Mouse (Mus musculus) heart, embryonic 15.5 days (tissue): ENCODE measurements around the gene Gm10192. TPM values are rescaled to one million over a fixed set of nuclear protein-coding genes. Genes with fewer than 3 reads are reported as not detected.

Experiments
- ATAC-seq: fragments of 200-750 bp; cut with Nextera tagmentation; replicated peaks from 2 replicates; pipeline ENCODE4 v1.8.0; 2017; ENCODE audit warnings: low read depth, moderate TSS enrichment; ENCODE audit not compliant: insufficient number of reproducible peaks, insufficient read depth, low FRiP score
- H3K27ac ChIP-seq: fragments of 300-500 bp; sonication (generic); 2 replicates; pipeline ENCODE4 v1.5.1; 2015; ENCODE audit warnings: mild to moderate bottlenecking, inconsistent platforms
- H3K27me3 ChIP-seq: fragments of 300-500 bp; sonication (generic); 2 replicates; pipeline ENCODE4 v1.6.1; 2015; ENCODE audit warnings: inconsistent platforms
- H3K36me3 ChIP-seq: fragments of 300-500 bp; sonication (generic); 2 replicates; pipeline ENCODE4 v1.6.1; 2015; ENCODE audit warnings: mild to moderate bottlenecking, inconsistent platforms
- H3K4me1 ChIP-seq: fragments of 300-500 bp; sonication (generic); replicated peaks from 2 replicates; pipeline ENCODE4 v1.6.1; 2015; ENCODE audit warnings: inconsistent platforms
- H3K4me2 ChIP-seq: fragments of 300-500 bp; sonication (generic); 2 replicates; pipeline ENCODE4 v1.6.1; 2015; ENCODE audit warnings: inconsistent platforms, mild to moderate bottlenecking, moderate library complexity
- H3K4me3 ChIP-seq: fragments of 300-500 bp; sonication (generic); 2 replicates; pipeline ENCODE4 v1.5.1; 2015; ENCODE audit warnings: mild to moderate bottlenecking, inconsistent platforms
- H3K9ac ChIP-seq: fragments of 300-500 bp; sonication (generic); 2 replicates; pipeline ENCODE4 v1.6.1; 2015; ENCODE audit warnings: mild to moderate bottlenecking, inconsistent platforms
- H3K9me3 ChIP-seq: fragments of 300-500 bp; sonication (generic); replicated peaks from 2 replicates; pipeline ENCODE4 v1.6.1; 2016; ENCODE audit warnings: inconsistent platforms
- WGBS: fragments of 180-500 bp; shearing (Covaris S2); methylation state at CpG from one replicate; pipeline ENCODE4 v1.1.7; 2015; ENCODE audit warnings: mixed read lengths; 5-methylcytosine and 5-hydroxymethylcytosine counted together
- polyA plus RNA-seq: library from polyadenylated mRNA; unstranded; fragments of >200 nt; fragmentation: Nextera tagmentation; extraction: Ambion mirVana; gene quantifications from 2 replicates; pipeline ENCODE4 v1.2.1, GENCODE M21; 2015

Gene Gm10192
- polyA plus RNA-seq, 1 experiment from 2014 or later: not detected

- Histone ChIP-seq H3K9me3 (no peaks in the 10 kb centered on the region), H3K4me3 (no peak overlapping the region), H3K27ac (no peak overlapping the region), H3K4me1 (no peaks in the 10 kb centered on the region), H3K9ac (no peak overlapping the region), H3K27me3 (no peaks in the 10 kb centered on the region), H3K36me3 (no peaks in the 10 kb centered on the region), H3K4me2 (no peak overlapping the region)
- WGBS: 90% methylated on average over 2 of the region's 2 CpGs
- no peak for ATAC-seq
Measured at GRCm38 (mm10) chr4:97142484-97142883, 40.5 kb downstream of the Gm10192 start.
